Mouse (Mus musculus): ENCODE measurements around the gene Ctsd.

- TF ChIP-seq POLR2A (IDR thresholded peaks at IDR 0.05; ENCODE audit: insufficient read depth, low read depth, low read length) (no peak), CTCF (IDR thresholded peaks at IDR 0.05; ENCODE audit: insufficient read depth, low read depth, low read length) (no peak)
Measured at GRCm38 (mm10) chr7:142425641-142426213, 37.9 kb upstream of the Ctsd start.
